13 mouse cellular contexts compared by ENCODE assay signal in genomic region chr11:78801094-78801493, GRCm38 (mm10).
"Had no signal": no experiment of that assay in that cellular context is flagged by ENCODE, and none has a peak within 500 bp of the region (broad histone marks: within the 10 kb centered on the region; RNA-seq: fewer than 3 reads in every experiment).

No protein-coding gene starts in this region.

- H3K4me3 ChIP-seq: intestine, embryonic 15.5 days; left cerebral cortex, adult 2 months; limb, embryonic 10.5 days; midbrain, embryonic 13.5 days had no signal

- H3K4me2 ChIP-seq: intestine, embryonic 15.5 days; lung, embryonic 14.5 days; midbrain, embryonic 13.5 days had no signal

- H3K27ac ChIP-seq: intestine, embryonic 15.5 days; left cerebral cortex, adult 2 months; limb, embryonic 10.5 days; macrophage; midbrain, embryonic 13.5 days; stomach, postnatal 0 days had no signal

- H3K4me1 ChIP-seq: intestine, embryonic 15.5 days had no signal

- ATAC-seq: intestine, embryonic 15.5 days; midbrain, embryonic 13.5 days had no signal

- DNase-seq: kidney, adult 18-20 months; kidney, postnatal 25 days; lung, embryonic 14.5 days; lung, postnatal 10 days; right cerebral cortex, postnatal 14 days; thymus, adult 2 months; thymus, postnatal 25 days had no signal

- H3K9ac ChIP-seq: intestine, embryonic 15.5 days; lung, embryonic 14.5 days; midbrain, embryonic 13.5 days had no signal

- H3K9me3 ChIP-seq: intestine, embryonic 15.5 days; limb, embryonic 10.5 days; midbrain, embryonic 13.5 days had no signal

- H3K27me3 ChIP-seq: intestine, embryonic 15.5 days had no signal

- H3K36me3 ChIP-seq: intestine, embryonic 15.5 days; limb, embryonic 10.5 days; midbrain, embryonic 13.5 days had no signal
